Mouse (Mus musculus) frontal cortex, postnatal 14 days (tissue): ENCODE data around the gene Tmem14a.
"Not testable (repeated sequence)": the region's sequence is repeated elsewhere in the genome, so short reads cannot be mapped to it uniquely, and the experiment has no call there.

ENCODE experiments used
- DNase-seq, 2 experiments: peaks; one replicate each; pipeline ENCODE4 v3.0.0; 2022; ENCODE audit warnings: low spot score in 2 of 2

Tmem14a gene

GRCm38 (mm10) chr1:21218489-21218919 lies at the start of gene Tmem14a:
Gene Tmem14a (plus strand): TSS chr1:21218575.
- DNase-seq, result peak; percentile 78 to 83

GRCm38 (mm10) chr1:21185196-21185595 lies 33.2 kb upstream of the Tmem14a start:
- DNase-seq, result no peak

GRCm38 (mm10) chr1:21206241-21206640 lies 12.1 kb upstream of the Tmem14a start:
- no peak for DNase-seq

- DNase-seq, result not testable (repeated sequence)
Observed at GRCm38 (mm10) chr1:21213537-21213936, 4.8 kb upstream of the Tmem14a start.

GRCm38 (mm10) chr1:21213991-21214692 lies 4.2 kb upstream of the Tmem14a start:
- not testable (repeated sequence) for DNase-seq

GRCm38 (mm10) chr1:21227756-21228395 lies 9.5 kb downstream of the Tmem14a start:
- no peak for DNase-seq

GRCm38 (mm10) chr1:21228740-21229722 lies 10.7 kb downstream of the Tmem14a start:
- DNase-seq, result not testable (repeated sequence)

- DNase-seq, result no peak
Observed at GRCm38 (mm10) chr1:21230376-21230775, 12.0 kb downstream of the Tmem14a start.

- no peak for DNase-seq
Observed at GRCm38 (mm10) chr1:21231744-21232464, 13.5 kb downstream of the Tmem14a start.

GRCm38 (mm10) chr1:21232516-21232915 lies 14.1 kb downstream of the Tmem14a start:
- DNase-seq, result no peak

GRCm38 (mm10) chr1:21235359-21235758 lies 17.0 kb downstream of the Tmem14a start:
- DNase-seq, result no peak

GRCm38 (mm10) chr1:21239911-21240898 lies 21.8 kb downstream of the Tmem14a start, which contains the start of gene Gsta3:
Gene Gsta3 (plus strand): TSS chr1:21240589.
- DNase-seq, result no peak

GRCm38 (mm10) chr1:21241096-21241495 lies 22.7 kb downstream of the Tmem14a start:
- DNase-seq, result no peak

GRCm38 (mm10) chr1:21244290-21244960 lies 26.1 kb downstream of the Tmem14a start:
- DNase-seq, result no peak

GRCm38 (mm10) chr1:21246136-21246535 lies 27.8 kb downstream of the Tmem14a start:
- DNase-seq, result no peak

GRCm38 (mm10) chr1:21247896-21248295 lies 29.5 kb downstream of the Tmem14a start:
- DNase-seq, result no peak

- no peak for DNase-seq
Observed at GRCm38 (mm10) chr1:21248560-21249390, 30.4 kb downstream of the Tmem14a start.

GRCm38 (mm10) chr1:21251661-21252060 lies 33.3 kb downstream of the Tmem14a start:
- DNase-seq, result no peak
